Mouse (Mus musculus) limb, embryonic 11.5 days (tissue): ENCODE measurements around the gene Aqp3. TPM values are rescaled to one million over a fixed set of nuclear protein-coding genes. Genes with fewer than 3 reads are reported as not detected.

Source experiments
- ATAC-seq: fragments of 200-750 bp; cut with Nextera tagmentation; 2 replicates; pipeline ENCODE4 v1.8.0; 2017; ENCODE audit warnings: low read depth; ENCODE audit not compliant: insufficient number of reproducible peaks, low FRiP score, low TSS enrichment
- DNase-seq: peaks from one replicate; pipeline ENCODE4 v3.0.0-alpha.2; 2015; ENCODE audit warnings: low spot score
- H3K27ac ChIP-seq: fragments of 300-500 bp; sonication (generic); replicated peaks from 2 replicates; pipeline ENCODE4 v1.5.1; 2014; ENCODE audit warnings: low read depth, mild to moderate bottlenecking, low read length
- H3K27me3 ChIP-seq: fragments of 300-500 bp; sonication (generic); 2 replicates; pipeline ENCODE4 v1.6.1; 2014; ENCODE audit warnings: mild to moderate bottlenecking, low read length, mixed read lengths; ENCODE audit not compliant: control insufficient read depth, insufficient read depth
- H3K36me3 ChIP-seq: fragments of 300-500 bp; sonication (generic); 2 replicates; pipeline ENCODE4 v1.6.1; 2014; ENCODE audit warnings: mild to moderate bottlenecking, low read length, moderate library complexity, mixed read lengths; ENCODE audit not compliant: control insufficient read depth, insufficient read depth
- H3K4me1 ChIP-seq: fragments of 300-500 bp; sonication (generic); 2 replicates; pipeline ENCODE4 v1.6.1; 2014; ENCODE audit warnings: low read length, mixed read lengths; ENCODE audit not compliant: control insufficient read depth, insufficient read depth
- H3K4me2 ChIP-seq: fragments of 300-500 bp; sonication (generic); 2 replicates; pipeline ENCODE4 v1.6.1; 2014; ENCODE audit warnings: low read depth, mild to moderate bottlenecking, moderate library complexity; ENCODE audit not compliant: severe bottlenecking
- H3K4me3 ChIP-seq: fragments of 300-500 bp; sonication (generic); 2 replicates; pipeline ENCODE4 v1.5.1; 2014; ENCODE audit warnings: low read depth, low read length
- H3K9ac ChIP-seq: fragments of 300-500 bp; sonication (generic); 2 replicates; pipeline ENCODE4 v1.6.1; 2014; ENCODE audit warnings: mild to moderate bottlenecking, low read length
- H3K9me3 ChIP-seq: fragments of 300-500 bp; sonication (generic); 2 replicates; pipeline ENCODE4 v1.6.1; 2016; ENCODE audit warnings: low read length; ENCODE audit not compliant: control insufficient read depth
- WGBS: fragments of 180-500 bp; shearing (Covaris S2); extraction: QIAGEN DNeasy Blood & Tissue Kit; methylation state at CpG from one replicate; pipeline ENCODE4 v1.1.7; 2014; 5-methylcytosine and 5-hydroxymethylcytosine counted together
- polyA plus RNA-seq: library from polyadenylated mRNA; unstranded; fragments of >200 nt; fragmentation: Nextera tagmentation; extraction: Ambion mirVana; gene quantifications from 2 replicates; pipeline ENCODE4 v1.2.1, GENCODE M21; 2014

Gene Aqp3
- 1.2 and 1.6 TPM in 2 replicates for polyA plus RNA-seq

DNA sequence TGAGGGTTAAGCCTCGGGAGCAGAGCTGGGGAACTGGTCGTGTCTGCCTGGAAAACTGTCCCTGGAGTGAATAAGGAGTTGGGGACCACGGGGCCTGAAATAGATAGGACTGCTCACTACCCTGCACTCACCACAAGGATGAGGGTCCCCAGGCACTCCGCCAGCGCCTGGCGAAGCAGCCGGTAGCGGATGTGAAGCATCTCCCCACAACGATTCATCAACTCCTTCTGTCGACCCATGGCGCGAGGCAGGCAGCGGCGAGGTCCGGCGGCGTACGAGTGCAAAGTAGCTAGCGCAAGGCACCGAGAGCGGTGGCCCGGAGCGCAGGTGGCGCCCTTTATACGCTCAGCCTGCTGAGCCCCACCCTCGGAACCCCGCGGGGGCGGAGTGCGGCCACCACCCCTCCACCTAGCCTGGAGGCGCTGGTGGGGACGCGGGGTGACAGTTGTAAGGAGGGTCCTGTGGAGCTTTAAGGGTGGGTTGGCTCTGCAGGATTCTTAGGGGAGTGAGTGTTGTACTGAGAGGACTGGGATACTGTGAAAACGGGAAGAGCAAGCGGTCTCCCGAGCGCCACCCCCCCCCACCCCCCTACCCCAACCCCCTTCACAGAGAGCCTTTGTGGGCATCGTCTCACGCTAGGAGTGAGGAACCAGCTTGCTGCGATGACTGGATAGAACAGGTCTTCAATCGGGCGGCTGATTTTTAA lies at the start of gene Aqp3:
TSS of gene Aqp3 (minus strand) at position 313 of the 706 bp plus-strand sequence.
- no peaks in the 10 kb centered on the region for H3K9me3 ChIP-seq
- no peak within 1 kb of the TSS for H3K27ac ChIP-seq
- peaks cover 17% of the 10 kb centered on the region for H3K27me3 ChIP-seq
- H3K36me3 ChIP-seq: no peaks in the 10 kb centered on the region
- under 1% methylated on average over 42 of the region's 42 CpGs for WGBS
- H3K9ac ChIP-seq: peak within 1 kb of the TSS; percentile 47; the same call in 1 of the 2 replicates
- peak; percentile 49 for DNase-seq
- ATAC-seq: peak; percentile 42; the same call in 1 of the 2 replicates
- H3K4me2 ChIP-seq: peak within 1 kb of the TSS; percentile 74
- H3K4me3 ChIP-seq: peak within 1 kb of the TSS; percentile 41
- H3K4me1 ChIP-seq: peaks cover 9% of the 10 kb centered on the region; the same call in 1 of the 2 replicates

DNA sequence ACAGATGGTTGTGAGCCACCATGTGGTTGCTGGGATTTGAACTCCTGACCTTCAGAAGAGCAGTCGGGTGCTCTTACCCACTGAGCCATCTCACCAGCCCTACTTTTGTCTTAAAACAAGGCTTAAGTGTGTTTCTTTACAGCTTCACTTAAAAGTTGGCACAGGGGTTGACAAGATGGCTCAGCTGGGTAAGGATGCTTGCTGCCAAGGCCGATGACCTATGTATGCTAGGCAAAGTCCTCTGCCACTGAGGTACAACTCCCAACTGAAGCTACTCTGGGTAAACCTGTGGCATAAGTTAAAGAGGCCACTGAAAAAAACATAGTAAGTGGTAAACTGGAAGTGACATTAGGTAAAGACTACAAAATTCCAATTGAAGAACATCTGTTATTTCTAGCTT lies 44.6 kb upstream of the Aqp3 start:
- Histone ChIP-seq H3K9ac (no peak overlapping the region), H3K9me3 (no peaks in the 10 kb centered on the region), H3K27me3 (no peaks in the 10 kb centered on the region), H3K4me1 (no peaks in the 10 kb centered on the region), H3K27ac (no peak overlapping the region), H3K36me3 (peaks cover 8% of the 10 kb centered on the region), H3K4me2 (no peak overlapping the region), H3K4me3 (no peak overlapping the region)
- DNase-seq (no peak), ATAC-seq (no peak)
- 94% methylated on average over 2 of the region's 2 CpGs for WGBS

DNA sequence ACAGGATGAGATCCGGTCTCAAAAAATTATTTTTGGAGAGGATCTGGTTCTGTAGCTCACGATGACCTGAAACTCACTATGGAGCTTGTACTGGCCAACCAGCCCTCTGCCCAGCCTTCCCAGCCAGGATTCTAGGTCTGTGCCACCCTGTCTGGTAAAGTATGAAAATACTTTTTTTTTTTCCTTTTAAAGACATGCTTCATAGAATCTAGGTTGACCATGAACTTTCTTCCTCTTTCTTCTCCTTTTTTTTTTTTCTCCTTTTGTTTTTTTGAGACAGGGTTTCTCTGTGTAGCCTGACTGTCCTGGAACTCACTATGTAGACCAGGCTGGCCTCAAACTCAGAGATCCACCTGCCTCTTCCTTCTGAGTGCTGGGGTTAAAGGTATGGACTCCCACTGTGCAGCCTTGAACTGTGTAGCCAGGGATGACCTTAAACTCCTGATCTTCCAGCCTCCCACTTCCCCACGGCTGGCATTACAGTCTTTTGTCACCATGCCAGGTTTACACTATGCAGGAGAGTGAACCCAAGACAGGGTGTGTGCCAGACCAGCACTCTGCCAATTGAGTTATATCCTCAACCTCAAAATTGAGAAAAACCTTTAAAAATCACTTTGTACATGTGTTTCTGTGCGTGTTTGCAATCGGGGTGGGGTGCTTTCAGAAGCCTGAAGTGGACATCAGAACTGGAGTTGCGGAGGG lies 42.3 kb upstream of the Aqp3 start:
- H3K9me3 ChIP-seq: no peaks in the 10 kb centered on the region
- ATAC-seq (no peak), DNase-seq (no peak)
- H3K27ac ChIP-seq: no peak overlapping the region
- H3K4me3 ChIP-seq: no peak overlapping the region
- no peaks in the 10 kb centered on the region; the same call in 1 of the 2 replicates for H3K4me1 ChIP-seq
- no peaks in the 10 kb centered on the region for H3K27me3 ChIP-seq
- 97% methylated on average over 6 of the region's 6 CpGs for WGBS
- no peak overlapping the region for H3K4me2 ChIP-seq
- H3K36me3 ChIP-seq: peaks cover 8% of the 10 kb centered on the region
- no peak overlapping the region for H3K9ac ChIP-seq

DNA sequence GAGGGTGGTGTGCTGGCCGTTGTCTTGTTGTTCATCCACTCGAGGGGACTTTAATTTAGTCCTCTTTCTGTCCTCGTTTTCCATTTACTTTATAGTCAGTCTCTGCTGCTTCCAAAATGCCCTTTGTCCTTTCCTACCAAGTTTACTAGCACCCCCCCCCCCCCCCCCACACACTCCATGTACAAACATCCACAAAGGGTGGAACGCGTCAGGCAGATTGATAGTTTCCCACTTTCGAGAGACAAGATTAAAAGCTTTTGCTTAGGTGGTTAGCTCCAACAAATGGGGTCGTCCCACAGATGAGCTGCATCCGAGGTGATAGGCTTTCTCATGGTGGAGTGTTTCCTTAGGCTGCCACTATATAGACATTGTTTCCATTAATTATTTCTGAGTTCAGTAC lies 38.8 kb upstream of the Aqp3 start:
- peak overlapping the region; percentile 57 for H3K4me2 ChIP-seq
- peak overlapping the region; percentile 99 for H3K27ac ChIP-seq
- no peaks in the 10 kb centered on the region for H3K9me3 ChIP-seq
- DNase-seq (no peak), ATAC-seq (no peak)
- no peaks in the 10 kb centered on the region for H3K27me3 ChIP-seq
- WGBS: 0% methylated on average over 8 of the region's 8 CpGs
- peak overlapping the region; percentile 89 for H3K4me3 ChIP-seq
- peak overlapping the region; percentile 88 for H3K9ac ChIP-seq
- peaks cover 8% of the 10 kb centered on the region for H3K36me3 ChIP-seq
- H3K4me1 ChIP-seq: no peaks in the 10 kb centered on the region; the same call in 1 of the 2 replicates

DNA sequence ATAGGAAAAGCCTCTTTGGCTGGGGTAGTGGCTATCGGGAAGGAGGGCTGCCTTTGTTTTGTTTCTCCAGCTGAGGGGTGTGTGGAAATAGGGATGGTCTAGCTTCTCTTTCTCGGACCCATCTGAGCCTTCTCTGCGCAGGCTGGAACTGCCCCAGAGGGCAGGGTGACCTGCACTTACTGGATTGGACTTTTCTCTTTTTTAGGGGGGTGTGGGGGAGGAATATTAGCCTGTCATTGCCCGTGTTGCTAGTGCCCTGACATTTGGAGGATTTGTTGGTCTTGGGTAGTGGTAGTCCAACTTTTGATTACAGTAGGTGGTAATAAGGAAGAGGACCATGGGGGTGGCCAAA lies 38.4 kb upstream of the Aqp3 start:
- peak overlapping the region; percentile 88 for H3K9ac ChIP-seq
- H3K27me3 ChIP-seq: no peaks in the 10 kb centered on the region
- ATAC-seq (no peak), DNase-seq (no peak)
- H3K4me3 ChIP-seq: peak overlapping the region; percentile 89
- H3K36me3 ChIP-seq: peaks cover 8% of the 10 kb centered on the region
- peak overlapping the region; percentile 57 for H3K4me2 ChIP-seq
- H3K4me1 ChIP-seq: no peaks in the 10 kb centered on the region; the same call in 1 of the 2 replicates
- H3K9me3 ChIP-seq: no peaks in the 10 kb centered on the region
- H3K27ac ChIP-seq: peak overlapping the region; percentile 99
- WGBS: 0% methylated on average over 4 of the region's 4 CpGs

DNA sequence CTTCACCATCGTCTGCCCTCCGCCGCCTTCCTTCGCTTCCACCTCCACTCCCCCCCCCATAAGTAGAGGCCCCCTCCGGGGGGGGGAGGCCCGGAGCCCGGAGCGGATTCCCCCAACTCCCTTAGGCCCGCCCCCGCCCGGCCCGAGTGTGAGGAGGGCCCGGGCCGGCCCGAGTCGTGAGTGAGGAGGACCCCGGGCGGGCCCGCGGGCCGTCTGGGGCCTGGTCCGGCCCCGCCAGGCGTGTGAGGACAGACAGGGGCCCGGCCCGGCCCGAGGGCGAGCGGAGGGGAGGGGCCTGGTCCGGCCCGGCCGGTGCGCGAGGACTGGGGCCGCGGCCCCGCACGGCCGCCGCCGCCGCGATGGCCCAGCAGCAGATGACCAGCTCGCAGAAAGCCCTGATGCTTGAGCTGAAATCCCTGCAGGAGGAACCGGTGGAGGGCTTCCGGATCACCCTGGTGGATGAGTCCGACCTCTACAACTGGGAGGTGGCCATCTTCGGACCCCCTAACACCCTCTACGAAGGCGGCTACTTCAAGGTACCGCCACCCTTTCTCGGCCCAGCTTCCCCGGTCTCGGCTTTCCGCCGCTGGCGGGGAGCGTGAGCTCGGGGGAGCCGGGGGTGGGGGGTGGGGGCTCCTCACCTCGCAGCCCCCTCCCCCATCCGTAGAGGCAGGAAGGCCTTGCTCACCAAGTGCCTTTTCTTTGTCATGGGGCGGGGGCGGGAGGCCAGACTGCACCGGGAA lies 37.9 kb upstream of the Aqp3 start, which contains the start of gene Ube2r2:
TSS of gene Ube2r2 (plus strand) at position 33 of the 743 bp plus-strand sequence.
- peak within 1 kb of the TSS; percentile 88 for H3K9ac ChIP-seq
- H3K9me3 ChIP-seq: no peaks in the 10 kb centered on the region
- H3K4me1 ChIP-seq: no peaks in the 10 kb centered on the region; the same call in 1 of the 2 replicates
- ATAC-seq (peak; percentile 73), DNase-seq (peak; percentile 81)
- H3K27me3 ChIP-seq: no peaks in the 10 kb centered on the region
- peak within 1 kb of the TSS; percentile 57 for H3K4me2 ChIP-seq
- H3K4me3 ChIP-seq: peak within 1 kb of the TSS; percentile 89
- H3K36me3 ChIP-seq: peaks cover 8% of the 10 kb centered on the region
- under 1% methylated on average over 47 of the region's 65 CpGs for WGBS
- H3K27ac ChIP-seq: peak within 1 kb of the TSS; percentile 99

DNA sequence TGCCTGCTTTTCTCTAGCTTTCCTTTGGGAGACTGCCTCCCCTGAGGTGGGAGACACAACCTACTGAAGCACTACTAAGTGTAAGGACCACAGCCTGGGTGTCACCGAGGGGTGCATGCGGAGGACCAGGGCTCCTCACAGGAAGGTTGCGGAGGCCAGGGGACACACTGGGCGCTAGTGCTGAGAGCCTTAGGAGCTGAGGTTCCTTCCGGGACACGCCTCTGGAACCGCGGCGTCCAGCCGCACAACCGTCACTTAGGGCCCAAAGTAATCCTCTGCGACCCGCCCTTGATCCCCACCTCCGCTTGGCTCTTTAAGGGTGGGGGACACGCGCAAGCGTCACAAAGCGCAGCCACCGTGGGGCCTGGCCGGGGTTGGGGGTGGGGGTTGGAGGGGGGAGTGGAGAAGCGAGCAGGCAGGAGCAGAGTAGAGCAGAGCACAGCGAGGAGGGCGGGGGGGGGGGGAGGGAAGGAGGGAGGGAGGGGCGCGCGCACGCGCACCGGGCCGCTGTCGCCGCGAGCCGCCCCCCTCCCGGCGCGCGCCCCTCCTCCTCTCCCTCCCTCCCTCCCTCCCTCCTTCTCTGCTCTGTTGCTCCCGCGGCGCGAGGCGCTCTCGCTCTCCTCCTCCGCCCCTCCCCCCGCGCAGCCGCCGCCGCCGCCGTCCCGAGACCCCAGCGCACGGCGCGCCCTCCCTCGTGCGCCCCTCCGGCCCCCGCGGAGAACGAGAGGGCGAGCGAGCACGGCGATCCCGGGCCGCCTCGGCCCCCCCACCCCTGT lies 37.1 kb upstream of the Aqp3 start:
- ATAC-seq: peak; percentile 96
- peak overlapping the region; percentile 57 for H3K4me2 ChIP-seq
- no peaks in the 10 kb centered on the region for H3K27me3 ChIP-seq
- H3K4me1 ChIP-seq: no peaks in the 10 kb centered on the region; the same call in 1 of the 2 replicates
- H3K27ac ChIP-seq: peak overlapping the region; percentile 99
- H3K4me3 ChIP-seq: peak overlapping the region; percentile 89
- no peaks in the 10 kb centered on the region for H3K9me3 ChIP-seq
- peaks cover 8% of the 10 kb centered on the region for H3K36me3 ChIP-seq
- DNase-seq: peak; percentile 90
- under 1% methylated on average over 26 of the region's 70 CpGs for WGBS
- peak overlapping the region; percentile 88 for H3K9ac ChIP-seq
